Mouse (Mus musculus) lung, postnatal 0 days (tissue): ENCODE measurements around the gene Scn4b.

Source experiments
- CTCF ChIP-seq: IDR thresholded peaks from 2 replicates; pipeline ENCODE4 v1.5.1; 2016; ENCODE audit warnings: antibody characterized with exemption, mild to moderate bottlenecking
- EP300 ChIP-seq: IDR thresholded peaks from 2 replicates; pipeline ENCODE4 v1.6.1; 2016; ENCODE audit warnings: antibody characterized with exemption, mild to moderate bottlenecking, control low read depth

DNA sequence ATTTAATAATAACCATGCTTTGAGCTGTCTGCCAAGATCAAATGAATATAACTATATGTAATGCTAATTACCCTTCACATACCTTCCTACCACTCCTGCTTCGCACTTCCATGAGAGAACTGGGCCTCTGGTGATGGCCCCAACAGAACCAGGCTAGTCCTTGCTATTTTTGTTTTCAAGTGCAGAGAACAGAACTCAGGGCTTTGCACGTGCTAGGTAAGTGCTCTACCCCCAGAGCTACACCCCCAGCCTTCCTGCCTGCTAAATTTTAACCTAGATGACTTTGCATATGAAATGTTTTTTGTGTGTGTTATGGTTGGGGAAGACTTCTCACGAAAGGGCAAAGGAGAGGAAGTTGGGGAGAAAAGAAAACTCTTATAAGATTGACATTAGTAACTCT, 44.3 kb downstream of the Scn4b start:
- TF ChIP-seq CTCF (no peak), EP300 (no peak)
